Mouse (Mus musculus) MEL (cell line): ENCODE measurements around the gene Cmss1. TPM values are rescaled to one million over a fixed set of nuclear protein-coding genes. Genes with fewer than 3 reads are reported as not detected.

ENCODE experiments used
- DNase-seq: peaks from one replicate; pipeline ENCODE4 v3.0.0; 2011; ENCODE audit warnings: low read depth, low spot score
- H3K27ac ChIP-seq: 2 replicates; pipeline ENCODE4 v1.5.1; 2012; ENCODE audit warnings: low read depth, mild to moderate bottlenecking, control low read depth, low read length, moderate library complexity; ENCODE audit not compliant: control insufficient read depth
- H3K27me3 ChIP-seq, 2 experiments: fragments of 150-350 bp in 1 of 2; sonication (generic) in 1 of 2; 2 replicates each; pipeline ENCODE4 v1.6.1; 2012; ENCODE audit warnings: low read length in 2 of 2, mild to moderate bottlenecking in 2 of 2, improper control_type of control experiment in 1 of 2, moderate library complexity in 1 of 2; ENCODE audit not compliant: insufficient read depth in 2 of 2, control insufficient read depth in 1 of 2
- H3K36me3 ChIP-seq, 2 experiments: 2 replicates each; pipeline ENCODE4 v1.6.1; 2012 to 2014; ENCODE audit warnings: low read length in 2 of 2, improper control_type of control experiment in 1 of 2, inconsistent platforms in 1 of 2, mild to moderate bottlenecking in 1 of 2; ENCODE audit not compliant: insufficient read depth in 2 of 2, control insufficient read depth in 1 of 2
- H3K4me1 ChIP-seq, 2 experiments: fragments of 150-350 bp in 1 of 2; sonication (generic) in 1 of 2; 2 replicates each; pipeline ENCODE4 v1.6.1; 2012; ENCODE audit warnings: low read length in 2 of 2, improper control_type of control experiment in 1 of 2, mild to moderate bottlenecking in 1 of 2; ENCODE audit not compliant: insufficient read depth in 2 of 2, control insufficient read depth in 1 of 2
- H3K4me3 ChIP-seq, 2 experiments: fragments of 150-350 bp in 1 of 2; sonication (generic) in 1 of 2; 2 replicates each; pipeline ENCODE4 v1.5.1; 2012; ENCODE audit warnings: low read depth in 2 of 2, low read length in 2 of 2, mild to moderate bottlenecking in 2 of 2, moderate library complexity in 2 of 2, control low read depth in 1 of 2, improper control_type of control experiment in 1 of 2; ENCODE audit not compliant: control insufficient read depth in 1 of 2, insufficient read depth in 1 of 2
- H3K79me2 ChIP-seq: 2 replicates; pipeline ENCODE4 v1.6.1; 2012; ENCODE audit warnings: mild to moderate bottlenecking, low read length, moderate library complexity; ENCODE audit not compliant: control insufficient read depth, poor library complexity, insufficient read depth
- H3K9ac ChIP-seq: 2 replicates; pipeline ENCODE4 v1.6.1; 2012; ENCODE audit warnings: low read depth, mild to moderate bottlenecking, control low read depth, low read length, moderate library complexity; ENCODE audit not compliant: control insufficient read depth, poor library complexity, severe bottlenecking
- H3K9me3 ChIP-seq: fragments of 150-350 bp; sonication (generic); replicated peaks from 2 replicates; pipeline ENCODE4 v1.6.1; 2012; ENCODE audit warnings: mild to moderate bottlenecking, low read length, improper control_type of control experiment, moderate library complexity; ENCODE audit not compliant: insufficient read depth
- CTCF ChIP-seq, 3 experiments: IDR thresholded peaks in 2 of 3; conservative IDR thresholded peaks in 1 of 3; 2 replicates each; pipeline ENCODE4 v1.5.1; 2011 to 2012; ENCODE audit warnings: low read length in 3 of 3, low read depth in 2 of 3, mild to moderate bottlenecking in 2 of 3, improper control_type of control experiment in 1 of 3, inconsistent platforms in 1 of 3, mixed read lengths in 1 of 3, moderate library complexity in 1 of 3; ENCODE audit not compliant: control insufficient read depth in 1 of 3, insufficient read depth in 1 of 3, poor library complexity in 1 of 3, severe bottlenecking in 1 of 3
- E2F4 ChIP-seq: IDR thresholded peaks from 2 replicates; pipeline ENCODE4 v1.6.1; 2011; ENCODE audit warnings: low read depth, low read length, improper control_type of control experiment, borderline replicate concordance
- ELF1 ChIP-seq: IDR thresholded peaks from 2 replicates; pipeline ENCODE4 v1.6.1; 2014; ENCODE audit warnings: low read depth, mild to moderate bottlenecking, inconsistent platforms, low read length, improper control_type of control experiment, moderate library complexity
- EP300 ChIP-seq, 2 experiments: IDR thresholded peaks; 2 replicates each; pipeline ENCODE4 v1.6.1; 2011; ENCODE audit warnings: improper control_type of control experiment in 2 of 2, low read length in 2 of 2, low read depth in 1 of 2, mild to moderate bottlenecking in 1 of 2
- GABPA ChIP-seq: IDR thresholded peaks from 2 replicates; pipeline ENCODE4 v1.6.1; 2012; ENCODE audit warnings: low read depth, mild to moderate bottlenecking, inconsistent platforms, low read length, improper control_type of control experiment, moderate library complexity
- JUND ChIP-seq: IDR thresholded peaks from 2 replicates; pipeline ENCODE4 v1.6.1; 2011; ENCODE audit warnings: low read depth, mild to moderate bottlenecking, improper control_type of control experiment, low read length
- KAT2A ChIP-seq: conservative IDR thresholded peaks from 2 replicates; pipeline ENCODE4 v1.6.1; 2012; ENCODE audit warnings: low read depth, low read length, improper control_type of control experiment, inconsistent platforms
- MAFK ChIP-seq: IDR thresholded peaks from 2 replicates; pipeline ENCODE4 v1.6.1; 2011; ENCODE audit warnings: low read depth, mild to moderate bottlenecking, low read length, improper control_type of control experiment, borderline replicate concordance
- MAX ChIP-seq: IDR thresholded peaks from 2 replicates; pipeline ENCODE4 v1.6.1; 2011; ENCODE audit warnings: low read length, improper control_type of control experiment
- MXI1 ChIP-seq: IDR thresholded peaks from 2 replicates; pipeline ENCODE4 v1.6.1; 2011; ENCODE audit warnings: mild to moderate bottlenecking, low read depth, low read length, improper control_type of control experiment
- MYB ChIP-seq: IDR thresholded peaks from 2 replicates; pipeline ENCODE4 v1.6.1; 2011; ENCODE audit warnings: mild to moderate bottlenecking, low read depth, low read length, improper control_type of control experiment
- NRF1 ChIP-seq: IDR thresholded peaks from 2 replicates; pipeline ENCODE4 v1.6.1; 2014; ENCODE audit warnings: low read depth, mild to moderate bottlenecking, inconsistent platforms, low read length, improper control_type of control experiment, moderate library complexity; ENCODE audit not compliant: poor library complexity, insufficient read depth, severe bottlenecking
- RAD21 ChIP-seq: IDR thresholded peaks from 2 replicates; pipeline ENCODE4 v1.6.1; 2011; ENCODE audit warnings: mild to moderate bottlenecking, low read depth, low read length, improper control_type of control experiment
- RCOR1 ChIP-seq: IDR thresholded peaks from 2 replicates; pipeline ENCODE4 v1.6.1; 2012; ENCODE audit warnings: low read depth, mild to moderate bottlenecking, inconsistent platforms, low read length, improper control_type of control experiment
- SIN3A ChIP-seq: IDR thresholded peaks from 2 replicates; pipeline ENCODE4 v1.6.1; 2012; ENCODE audit warnings: low read length, improper control_type of control experiment, inconsistent platforms
- TCF12 ChIP-seq: IDR thresholded peaks from 2 replicates; pipeline ENCODE4 v1.6.1; 2014; ENCODE audit warnings: low read depth, mild to moderate bottlenecking, inconsistent platforms, low read length, improper control_type of control experiment, moderate library complexity
- UBTF ChIP-seq: IDR thresholded peaks from 2 replicates; pipeline ENCODE4 v1.6.1; 2012; ENCODE audit warnings: low read depth, mild to moderate bottlenecking, inconsistent platforms, low read length, improper control_type of control experiment, moderate library complexity, borderline replicate concordance; ENCODE audit not compliant: insufficient read depth
- USF1 ChIP-seq: IDR thresholded peaks from 2 replicates; pipeline ENCODE4 v1.6.1; 2014; ENCODE audit warnings: low read depth, mild to moderate bottlenecking, inconsistent platforms, low read length, improper control_type of control experiment, moderate library complexity
- USF2 ChIP-seq, 2 experiments: IDR thresholded peaks; 2 replicates each; pipeline ENCODE4 v1.6.1; 2011 to 2012; ENCODE audit warnings: improper control_type of control experiment in 2 of 2, low read length in 2 of 2, borderline replicate concordance in 1 of 2, inconsistent platforms in 1 of 2, low read depth in 1 of 2, mild to moderate bottlenecking in 1 of 2; ENCODE audit not compliant: insufficient read depth in 1 of 2
- ZKSCAN1 ChIP-seq: IDR thresholded peaks from 2 replicates; pipeline ENCODE4 v1.6.1; 2012; ENCODE audit warnings: low read depth, mild to moderate bottlenecking, inconsistent platforms, low read length, improper control_type of control experiment, moderate library complexity
- polyA plus RNA-seq, 2 experiments: library from polyadenylated mRNA; stranded (reverse) in 1 of 2; unstranded in 1 of 2; fragments of >175 nt in 1 of 2; fragments of >200 nt in 1 of 2; gene quantifications; 2 replicates each; pipeline versions ENCODE4 v1.2.1 to v1.2.4; 2012; ENCODE audit warnings: low replicate concordance in 2 of 2, low read depth in 1 of 2; ENCODE audit not compliant: insufficient read length in 2 of 2, insufficient read depth in 1 of 2, missing spikeins in 1 of 2
- total RNA-seq: library from RNA; depleted of rRNA; stranded (reverse); fragments of 300-350 nt; gene quantifications from 2 replicates; pipeline ENCODE4 v1.2.3, GENCODE M21; 2012

Cmss1 gene
- total and polyA plus RNA-seq, 3 experiments: 80.9 to 94.7 TPM; not detected in 1

GRCm38 (mm10) chr16:57556244-57556643 is 50.4 kb downstream of the Cmss1 start:
- Histone ChIP-seq H3K4me3 (no peak overlapping the region), H3K36me3 (no peaks in the 10 kb centered on the region; a peak in 2 of 4 replicates)

DNA sequence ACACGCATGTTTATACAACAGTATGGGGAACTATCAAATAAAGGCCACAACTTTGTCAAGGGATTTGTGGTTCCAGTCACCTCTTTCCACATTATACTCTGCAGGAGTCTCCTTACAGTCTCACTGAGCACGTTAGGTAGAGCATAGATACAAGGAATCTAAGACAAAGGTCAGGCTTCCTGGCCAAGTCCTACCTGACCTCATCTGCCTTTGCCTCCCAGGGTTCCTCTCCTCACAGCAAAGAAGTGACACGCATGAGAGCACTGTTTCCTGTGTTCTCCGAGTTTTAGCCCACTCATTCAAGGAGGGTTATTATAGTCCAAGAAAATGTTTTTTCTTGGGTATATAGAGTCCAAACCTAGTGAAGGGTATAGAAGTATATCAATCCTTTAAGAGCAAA is 51.0 kb downstream of the Cmss1 start:
- Histone ChIP-seq H3K27me3 (no peaks in the 10 kb centered on the region), H3K4me3 (no peak overlapping the region), H3K79me2 (no peaks in the 10 kb centered on the region; the same call in 1 of the 2 replicates), H3K4me1 (peaks cover 0 to 3% of the 10 kb centered on the region in 2 experiments; a peak in 1 of 4 replicates), H3K9ac (no peak overlapping the region), H3K9me3 (no peaks in the 10 kb centered on the region), H3K27ac (no peak overlapping the region), H3K36me3 (peaks cover 0 to 3% of the 10 kb centered on the region in 2 experiments; a peak in 2 of 4 replicates)
- DNase-seq: no peak
- TF ChIP-seq RCOR1 (no peak), RAD21 (no peak), MXI1 (no peak), USF1 (no peak), MYB (no peak), JUND (no peak), MAX (no peak), USF2 (IDR thresholded peaks at IDR 0.05; ENCODE audit: borderline replicate concordance in 1 of 2, insufficient read depth in 1 of 2, low read depth in 1 of 2, low read length in 2 of 2) (no peak), TCF12 (no peak), UBTF (no peak), MAFK (no peak), GABPA (no peak), ELF1 (no peak), CTCF (IDR thresholded peaks at IDR 0.05 in 2 of 3, conservative IDR thresholded peaks at IDR 0.05 in 1 of 3; ENCODE audit: control insufficient read depth in 1 of 3, insufficient read depth in 1 of 3, low read depth in 2 of 3, low read length in 3 of 3, poor library complexity in 1 of 3, severe bottlenecking in 1 of 3) (no peak), E2F4 (no peak), SIN3A (no peak), NRF1 (no peak), EP300 (IDR thresholded peaks at IDR 0.05; ENCODE audit: low read depth in 1 of 2, low read length in 2 of 2) (no peak), ZKSCAN1 (no peak), KAT2A (no peak)

More at GRCm38 (mm10) chr16:57556244-57556643, 50.4 kb downstream of the Cmss1 start:
- no peak for DNase-seq
- Histone ChIP-seq H3K9me3 (no peaks in the 10 kb centered on the region), H3K27ac (no peak overlapping the region), H3K9ac (no peak overlapping the region), H3K27me3 (no peaks in the 10 kb centered on the region), H3K79me2 (no peaks in the 10 kb centered on the region; the same call in 1 of the 2 replicates), H3K4me1 (peaks cover 0 to 3% of the 10 kb centered on the region in 2 experiments; a peak in 1 of 4 replicates)
- TF ChIP-seq MAFK: no peak
